Mouse (Mus musculus) heart, embryonic 14.5 days (tissue): ENCODE measurements at regions not wholly inside any gene's neighbourhood (a gene's known extent, or its start where the extent isn't known, plus 50 kb on each side); places are given as distances from the start of the nearest gene placed in this dataset.

Experiments
- ATAC-seq: fragments of 200-750 bp; cut with Nextera tagmentation; 2 replicates; pipeline ENCODE4 v1.8.0; 2017; ENCODE audit warnings: low read depth, moderate TSS enrichment; ENCODE audit not compliant: insufficient number of reproducible peaks, insufficient read depth, low FRiP score
- H3K27ac ChIP-seq, 2 experiments: fragments of 200-500 bp in 1 of 2; fragments of 300-500 bp in 1 of 2; sonication (generic) in 1 of 2; replicated peaks in 1 of 2; 2 replicates each; pipeline ENCODE4 v1.5.1; 2012 to 2014; ENCODE audit warnings: low read depth in 2 of 2, low read length in 2 of 2, control low read depth in 1 of 2, mild to moderate bottlenecking in 1 of 2, mixed read lengths in 1 of 2; ENCODE audit not compliant: control insufficient read depth in 1 of 2, insufficient read depth in 1 of 2
- H3K27me3 ChIP-seq: fragments of 300-500 bp; sonication (generic); 2 replicates; pipeline ENCODE4 v1.6.1; 2014; ENCODE audit warnings: mild to moderate bottlenecking, low read length, control low read depth; ENCODE audit not compliant: control insufficient read depth, insufficient read depth
- H3K36me3 ChIP-seq: fragments of 300-500 bp; sonication (generic); 2 replicates; pipeline ENCODE4 v1.6.1; 2014; ENCODE audit warnings: mild to moderate bottlenecking, control low read depth, low read length, mixed read lengths; ENCODE audit not compliant: control insufficient read depth, insufficient read depth
- H3K4me1 ChIP-seq, 2 experiments: fragments of 200-500 bp in 1 of 2; fragments of 300-500 bp in 1 of 2; sonication (generic) in 1 of 2; 2 replicates each; pipeline ENCODE4 v1.6.1; 2012 to 2014; ENCODE audit warnings: low read length in 2 of 2, control low read depth in 1 of 2, mixed read lengths in 1 of 2; ENCODE audit not compliant: control insufficient read depth in 2 of 2, insufficient read depth in 2 of 2
- H3K4me2 ChIP-seq: fragments of 300-500 bp; sonication (generic); 2 replicates; pipeline ENCODE4 v1.6.1; 2014; ENCODE audit warnings: mild to moderate bottlenecking, low read length
- H3K4me3 ChIP-seq, 2 experiments: fragments of 200-500 bp in 1 of 2; fragments of 300-500 bp in 1 of 2; sonication (generic) in 1 of 2; 2 replicates each; pipeline ENCODE4 v1.5.1; 2012 to 2014; ENCODE audit warnings: low read length in 2 of 2, mild to moderate bottlenecking in 2 of 2, control low read depth in 1 of 2, low read depth in 1 of 2, moderate library complexity in 1 of 2; ENCODE audit not compliant: control insufficient read depth in 1 of 2, insufficient read depth in 1 of 2
- H3K9ac ChIP-seq: fragments of 300-500 bp; sonication (generic); 2 replicates; pipeline ENCODE4 v1.6.1; 2014; ENCODE audit warnings: mild to moderate bottlenecking, low read length
- H3K9me3 ChIP-seq: fragments of 300-500 bp; sonication (generic); 2 replicates; pipeline ENCODE4 v1.6.1; 2016; ENCODE audit warnings: low read length, control low read depth; ENCODE audit not compliant: control insufficient read depth
- WGBS: fragments of 180-500 bp; shearing (Covaris S2); extraction: QIAGEN DNeasy Blood & Tissue Kit; methylation state at CpG from one replicate; pipeline ENCODE4 v1.1.7; 2014; 5-methylcytosine and 5-hydroxymethylcytosine counted together

DNA sequence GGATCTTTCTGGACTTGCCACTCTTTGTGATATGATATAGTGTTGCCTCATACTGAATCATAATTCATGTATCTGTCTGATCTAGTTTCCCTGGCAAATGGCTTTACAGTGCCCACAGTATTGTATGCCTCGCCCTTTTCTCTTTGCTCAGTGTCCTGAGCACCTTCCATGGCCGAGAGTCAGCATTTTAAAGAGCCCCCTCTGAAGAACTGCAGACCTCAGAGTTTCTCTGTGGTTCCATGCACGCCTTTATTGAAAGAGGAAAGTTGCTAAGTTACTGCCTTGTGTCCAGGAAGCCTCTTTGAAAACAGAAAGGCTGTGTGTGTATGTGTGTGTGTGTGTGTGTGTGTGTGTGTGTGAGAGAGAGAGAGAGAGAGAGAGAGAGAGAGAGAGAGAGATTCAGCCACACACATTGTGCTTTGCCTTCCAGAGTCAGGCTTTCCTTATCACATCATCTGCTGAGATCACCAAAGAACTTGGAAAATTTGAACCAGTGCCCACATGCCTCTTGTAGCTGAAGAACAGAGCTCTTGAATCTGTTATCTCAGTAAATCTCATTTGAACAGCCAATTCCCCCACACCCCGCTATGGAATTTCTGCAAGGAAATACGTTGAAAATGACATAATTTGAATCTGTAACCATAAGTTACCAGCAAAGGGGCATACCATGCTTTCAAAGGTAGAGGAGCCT lies 122.6 kb downstream of the Snx18 start:
- no peak for ATAC-seq
- WGBS = 49% methylated on average over 5 of the region's 5 CpGs

DNA sequence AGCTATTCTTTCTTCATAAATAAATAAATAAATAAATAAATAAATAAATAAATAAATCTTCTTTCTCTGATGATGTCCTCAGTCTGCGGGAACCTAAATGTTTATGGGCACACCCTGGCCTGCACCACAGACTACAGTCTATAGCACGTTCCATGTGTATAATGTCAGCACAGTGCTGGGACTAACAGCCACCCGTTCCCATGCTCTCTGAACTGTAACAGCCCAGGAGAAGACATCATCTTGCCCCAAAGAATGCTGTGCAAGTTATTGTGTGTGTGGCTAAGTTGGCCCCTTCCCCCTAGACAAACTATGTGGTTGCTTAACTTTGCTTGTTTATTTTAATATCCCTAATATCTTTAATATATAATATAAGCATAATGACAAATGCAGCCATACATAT lies 123.2 kb downstream of the Snx18 start:
- H3K4me2 ChIP-seq = no peak overlapping the region
- H3K9me3 ChIP-seq = no peaks in the 10 kb centered on the region
- H3K27ac ChIP-seq = no peak overlapping the region
- no peak overlapping the region for H3K9ac ChIP-seq
- WGBS = 88% methylated on average over 3 of the region's 3 CpGs
- H3K4me3 ChIP-seq = no peak overlapping the region
- no peaks in the 10 kb centered on the region for H3K27me3 ChIP-seq
- no peaks in the 10 kb centered on the region for H3K36me3 ChIP-seq
- H3K4me1 ChIP-seq = peaks cover 2 to 10% of the 10 kb centered on the region in 2 experiments; a peak in 2 of 4 replicates
- ATAC-seq = no peak

More for the DNA sequence above, 122.6 kb downstream of the Snx18 start:
- Histone ChIP-seq H3K36me3 (no peaks in the 10 kb centered on the region), H3K9me3 (no peaks in the 10 kb centered on the region), H3K27ac (no peak overlapping the region), H3K4me2 (no peak overlapping the region), H3K4me3 (no peak overlapping the region), H3K9ac (no peak overlapping the region), H3K4me1 (peaks cover 2 to 6% of the 10 kb centered on the region in 2 experiments; a peak in 2 of 4 replicates), H3K27me3 (no peaks in the 10 kb centered on the region)

DNA sequence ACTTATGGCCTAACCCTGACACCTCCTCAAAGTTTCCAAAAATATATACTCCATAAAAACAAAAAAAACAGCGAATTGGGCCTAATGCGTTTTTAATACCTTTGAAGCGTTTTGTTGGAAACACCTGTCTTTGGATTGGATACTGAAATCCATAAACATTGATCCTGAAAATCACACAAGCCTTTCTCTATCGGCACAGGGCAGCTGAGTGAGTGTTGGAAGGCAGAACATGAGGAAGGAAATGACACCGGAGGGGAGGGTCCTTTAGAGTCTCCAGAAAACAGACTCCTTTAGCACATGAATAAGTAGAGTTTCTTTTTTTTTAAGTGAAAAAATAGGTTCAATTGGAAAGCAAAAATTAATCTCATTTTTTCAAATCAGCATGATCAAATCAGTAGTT lies 123.7 kb downstream of the Snx18 start:
- H3K27me3 ChIP-seq = no peaks in the 10 kb centered on the region
- H3K9ac ChIP-seq = no peak overlapping the region
- no peak overlapping the region for H3K27ac ChIP-seq
- no peak for ATAC-seq
- H3K4me2 ChIP-seq = no peak overlapping the region
- H3K4me1 ChIP-seq = peaks cover 2 to 10% of the 10 kb centered on the region in 2 experiments; a peak in 2 of 4 replicates
- no peaks in the 10 kb centered on the region for H3K9me3 ChIP-seq
- 83% methylated on average over 5 of the region's 5 CpGs for WGBS
- no peak overlapping the region for H3K4me3 ChIP-seq
- H3K36me3 ChIP-seq = no peaks in the 10 kb centered on the region

DNA sequence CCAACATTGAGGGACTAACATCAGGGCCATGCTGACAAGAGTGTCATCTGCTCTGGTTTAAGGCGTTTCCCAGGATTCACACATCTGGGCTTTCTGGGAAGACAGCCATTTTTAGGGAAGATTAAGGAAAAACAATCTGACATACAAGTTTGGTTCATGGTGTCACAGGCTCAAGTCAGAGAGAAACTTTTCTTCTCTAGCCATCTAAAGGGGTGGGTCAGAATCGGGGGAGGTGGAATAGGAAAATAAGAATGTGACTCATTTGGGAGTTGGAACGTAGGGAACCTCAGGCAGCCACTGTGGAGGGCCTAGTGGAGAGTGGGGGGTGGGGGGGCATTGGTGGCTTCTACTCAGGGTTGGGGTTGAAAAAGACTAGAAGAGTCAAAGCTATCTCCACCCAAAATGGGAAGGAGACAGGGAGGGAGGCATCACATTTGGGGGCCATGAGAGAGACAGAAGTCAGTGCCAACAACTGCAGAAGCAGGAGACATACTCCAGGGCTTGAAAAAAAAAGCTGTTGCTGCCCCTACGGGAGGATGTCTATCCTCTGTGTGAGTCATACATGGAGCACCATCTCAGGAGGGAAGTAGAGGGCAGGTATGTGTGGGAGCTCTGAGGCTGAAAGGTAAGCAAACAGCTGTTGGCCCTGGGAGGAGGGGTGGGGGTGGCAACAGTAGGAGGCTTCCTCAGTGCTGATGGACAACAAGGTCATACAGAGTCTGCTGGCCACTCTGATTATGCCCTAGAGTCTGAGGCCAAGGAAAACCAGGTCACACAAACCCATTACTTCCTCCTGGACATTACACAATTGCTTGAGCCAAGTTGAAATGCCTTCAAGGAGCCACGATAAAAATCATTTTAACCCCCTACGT lies 128.2 kb downstream of the Snx18 start:
- H3K4me1 ChIP-seq = peaks cover 0 to 8% of the 10 kb centered on the region in 2 experiments; a peak in 3 of 4 replicates

DNA sequence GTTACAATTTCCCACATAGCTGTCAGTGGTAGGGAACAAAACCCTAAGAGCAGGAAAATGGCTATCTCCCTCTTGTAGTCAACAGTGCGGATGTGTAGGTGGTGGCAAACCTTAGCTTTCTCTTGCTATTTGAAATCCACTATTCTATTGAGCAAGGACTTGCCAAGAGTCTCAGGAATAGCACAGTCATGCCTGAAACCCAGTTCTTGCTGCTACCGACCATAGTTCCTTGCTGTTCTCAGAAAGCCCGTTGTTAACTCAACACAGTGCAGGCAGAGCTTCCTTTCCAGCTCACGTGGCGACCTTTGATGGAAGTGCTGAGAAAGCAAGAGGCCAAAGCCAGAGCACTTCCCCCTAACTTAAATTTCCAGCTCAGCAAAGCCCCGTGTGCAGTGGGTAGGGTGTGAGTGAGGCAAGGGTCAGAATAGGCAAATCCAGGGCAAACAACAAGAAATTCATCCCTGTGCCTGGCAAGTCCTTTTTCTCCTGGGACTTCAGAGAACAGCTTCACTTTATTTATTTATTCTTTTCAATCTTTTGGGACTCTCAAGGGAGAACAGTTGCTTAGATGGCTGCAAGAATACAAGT lies 131.9 kb downstream of the Snx18 start:
- H3K4me3 ChIP-seq = no peak overlapping the region
- peaks cover 7% of the 10 kb centered on the region; the same call in 1 of the 2 replicates for H3K9me3 ChIP-seq
- no peak overlapping the region for H3K4me2 ChIP-seq
- peaks cover 0 to 16% of the 10 kb centered on the region in 2 experiments for H3K4me1 ChIP-seq
- no peaks in the 10 kb centered on the region for H3K36me3 ChIP-seq
- H3K9ac ChIP-seq = no peak overlapping the region
- WGBS = 63% methylated on average over 6 of the region's 6 CpGs
- ATAC-seq = no peak
- H3K27me3 ChIP-seq = no peaks in the 10 kb centered on the region
- no peak overlapping the region for H3K27ac ChIP-seq

More for the DNA sequence above, 128.2 kb downstream of the Snx18 start:
- peaks cover 7% of the 10 kb centered on the region; the same call in 1 of the 2 replicates for H3K9me3 ChIP-seq
- no peak overlapping the region for H3K4me3 ChIP-seq
- no peak overlapping the region for H3K4me2 ChIP-seq
- H3K27me3 ChIP-seq = no peaks in the 10 kb centered on the region
- no peak overlapping the region for H3K9ac ChIP-seq
- no peaks in the 10 kb centered on the region for H3K36me3 ChIP-seq
- H3K27ac ChIP-seq = no peak overlapping the region
- ATAC-seq = no peak
- WGBS = 62% methylated on average over 6 of the region's 6 CpGs

DNA sequence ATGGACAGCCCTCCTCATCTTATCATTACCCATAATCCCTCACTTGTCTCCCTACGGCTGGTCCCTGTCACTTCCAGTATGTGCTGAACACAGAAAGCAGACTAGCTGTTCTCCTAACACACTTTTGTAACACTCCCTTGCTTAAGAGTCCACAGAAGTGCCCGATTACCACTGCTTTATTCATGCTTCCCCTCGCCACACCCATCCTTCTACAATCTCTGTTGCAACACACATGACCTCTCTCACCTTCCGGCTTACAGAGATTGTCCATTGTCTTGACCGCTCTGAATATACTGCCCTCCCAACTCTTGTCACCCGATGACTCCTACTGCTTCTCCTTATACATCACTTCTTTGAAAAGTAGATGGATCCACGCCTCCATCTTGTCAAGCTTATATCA lies 132.9 kb downstream of the Snx18 start:
- Histone ChIP-seq H3K27me3 (no peaks in the 10 kb centered on the region), H3K9ac (no peak overlapping the region), H3K4me1 (peaks cover 0 to 14% of the 10 kb centered on the region in 2 experiments), H3K9me3 (peaks cover 7% of the 10 kb centered on the region; the same call in 1 of the 2 replicates), H3K27ac (no peak overlapping the region), H3K4me2 (no peak overlapping the region), H3K4me3 (no peak overlapping the region), H3K36me3 (no peaks in the 10 kb centered on the region)
- 44% methylated on average over 7 of the region's 7 CpGs for WGBS
- ATAC-seq = no peak

DNA sequence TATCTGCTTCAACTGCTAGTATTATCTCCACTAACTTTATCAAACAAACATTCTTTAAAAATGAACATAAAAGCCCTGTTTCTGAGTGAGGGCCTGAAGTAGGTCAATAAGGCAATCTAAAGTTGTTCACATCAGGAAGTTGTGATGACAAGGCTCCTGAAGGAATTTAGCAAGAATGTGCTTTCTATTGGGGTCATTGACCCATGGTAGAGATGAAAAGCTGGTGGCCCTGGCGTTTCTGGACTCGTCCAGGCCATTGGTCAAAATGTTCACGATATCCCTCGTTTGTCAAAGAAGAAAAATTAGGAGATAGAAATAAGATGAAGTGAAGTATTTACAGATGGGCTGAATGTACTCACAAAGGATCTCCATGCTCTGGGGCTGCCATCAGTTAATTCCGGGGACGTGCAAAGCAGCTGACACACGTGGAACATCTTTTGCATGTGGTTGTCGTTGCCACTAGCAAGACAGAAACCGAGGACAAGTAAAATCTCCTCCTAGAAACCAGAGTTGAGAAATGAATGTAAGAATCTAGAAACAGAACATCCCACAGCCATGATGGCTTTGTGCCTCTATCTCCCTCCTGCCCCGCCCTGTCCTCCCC lies 134.1 kb downstream of the Snx18 start:
- 58% methylated on average over 10 of the region's 10 CpGs for WGBS
- no peak for ATAC-seq
- peaks cover 7% of the 10 kb centered on the region; the same call in 1 of the 2 replicates for H3K9me3 ChIP-seq
- H3K36me3 ChIP-seq = no peaks in the 10 kb centered on the region
- peaks cover 0 to 12% of the 10 kb centered on the region in 2 experiments for H3K4me1 ChIP-seq
- H3K4me2 ChIP-seq = no peak overlapping the region
- no peak overlapping the region for H3K9ac ChIP-seq
- no peaks in the 10 kb centered on the region for H3K27me3 ChIP-seq
- H3K27ac ChIP-seq = no peak overlapping the region
- no peak overlapping the region for H3K4me3 ChIP-seq
